Mouse (Mus musculus) forebrain, embryonic 13.5 days (tissue): Measurements from ENCODE around the gene Psmd12. TPM values are rescaled to one million over a fixed set of nuclear protein-coding genes. Genes with fewer than 3 reads are reported as not detected.

Source experiments
- ATAC-seq: fragments of 200-750 bp; cut with Nextera tagmentation; 2 replicates; pipeline ENCODE4 v1.8.0; 2017
- H3K27ac ChIP-seq: fragments of 300-500 bp; sonication (generic); 2 replicates; pipeline ENCODE4 v1.5.1; 2015; ENCODE audit warnings: inconsistent platforms, mild to moderate bottlenecking, moderate library complexity
- H3K27me3 ChIP-seq: fragments of 300-500 bp; sonication (generic); 2 replicates; pipeline ENCODE4 v1.6.1; 2015; ENCODE audit warnings: mild to moderate bottlenecking, inconsistent platforms
- H3K36me3 ChIP-seq: fragments of 300-500 bp; sonication (generic); 2 replicates; pipeline ENCODE4 v1.6.1; 2015; ENCODE audit warnings: mild to moderate bottlenecking, inconsistent platforms; ENCODE audit not compliant: poor library complexity, severe bottlenecking
- H3K4me1 ChIP-seq: fragments of 300-500 bp; sonication (generic); 2 replicates; pipeline ENCODE4 v1.6.1; 2015; ENCODE audit warnings: inconsistent platforms
- H3K4me2 ChIP-seq: fragments of 300-500 bp; sonication (generic); 2 replicates; pipeline ENCODE4 v1.6.1; 2015; ENCODE audit warnings: inconsistent platforms, mild to moderate bottlenecking, moderate library complexity
- H3K4me3 ChIP-seq: fragments of 300-500 bp; sonication (generic); 2 replicates; pipeline ENCODE4 v1.5.1; 2015; ENCODE audit warnings: mild to moderate bottlenecking, inconsistent platforms
- H3K9ac ChIP-seq: fragments of 300-500 bp; sonication (generic); 2 replicates; pipeline ENCODE4 v1.6.1; 2015; ENCODE audit warnings: mild to moderate bottlenecking, inconsistent platforms
- H3K9me3 ChIP-seq: fragments of 300-500 bp; sonication (generic); replicated peaks from 2 replicates; pipeline ENCODE4 v1.6.1; 2016; ENCODE audit warnings: inconsistent platforms
- WGBS: fragments of 180-500 bp; shearing (Covaris S2); methylation state at CpG from one replicate; pipeline ENCODE4 v1.1.7; 2015; 5-methylcytosine and 5-hydroxymethylcytosine counted together
- polyA plus RNA-seq: library from polyadenylated mRNA; unstranded; fragments of >200 nt; fragmentation: Nextera tagmentation; extraction: Ambion mirVana; gene quantifications from 2 replicates; pipeline ENCODE4 v1.2.1, GENCODE M21; 2015

Gene Psmd12
- polyA plus RNA-seq, 1 experiment from 2014 or later: 171 TPM

- WGBS: 76% methylated on average over 17 of the region's 17 CpGs
- Histone ChIP-seq H3K4me3 (no peak overlapping the region), H3K9me3 (no peaks in the 10 kb centered on the region), H3K9ac (no peak overlapping the region), H3K4me2 (no peak overlapping the region), H3K4me1 (peaks cover 17% of the 10 kb centered on the region), H3K27ac (no peak overlapping the region), H3K36me3 (peaks cover 18% of the 10 kb centered on the region), H3K27me3 (no peaks in the 10 kb centered on the region)
- no peak for ATAC-seq
Observed at GRCm38 (mm10) chr11:107449169-107449910, 29.9 kb upstream of the Psmd12 start.

GRCm38 (mm10) chr11:107450097-107450496 lies 29.2 kb upstream of the Psmd12 start:
- H3K4me3 ChIP-seq: no peak overlapping the region
- WGBS: 64% methylated on average over 6 of the region's 6 CpGs

GRCm38 (mm10) chr11:107451106-107451505 lies 28.2 kb upstream of the Psmd12 start:
- no peak overlapping the region for H3K27ac ChIP-seq
- no peaks in the 10 kb centered on the region for H3K27me3 ChIP-seq
- H3K9me3 ChIP-seq: no peaks in the 10 kb centered on the region
- peaks cover 22% of the 10 kb centered on the region for H3K36me3 ChIP-seq
- no peak overlapping the region for H3K4me3 ChIP-seq
- H3K4me1 ChIP-seq: peaks cover 17% of the 10 kb centered on the region
- no peak for ATAC-seq
- 91% methylated on average over 10 of the region's 10 CpGs for WGBS
- H3K4me2 ChIP-seq: no peak overlapping the region
- no peak overlapping the region for H3K9ac ChIP-seq

More at GRCm38 (mm10) chr11:107450097-107450496, 29.2 kb upstream of the Psmd12 start:
- no peak overlapping the region for H3K9ac ChIP-seq
- peaks cover 22% of the 10 kb centered on the region for H3K36me3 ChIP-seq
- no peak overlapping the region for H3K27ac ChIP-seq
- no peaks in the 10 kb centered on the region for H3K9me3 ChIP-seq
- H3K4me1 ChIP-seq: peaks cover 17% of the 10 kb centered on the region
- no peak overlapping the region for H3K4me2 ChIP-seq
- H3K27me3 ChIP-seq: no peaks in the 10 kb centered on the region
- no peak for ATAC-seq

GRCm38 (mm10) chr11:107452053-107452452 lies 27.2 kb upstream of the Psmd12 start:
- H3K4me3 ChIP-seq: no peak overlapping the region
- no peaks in the 10 kb centered on the region for H3K27me3 ChIP-seq
- H3K9ac ChIP-seq: no peak overlapping the region
- H3K9me3 ChIP-seq: no peaks in the 10 kb centered on the region
- ATAC-seq: no peak
- no peak overlapping the region for H3K27ac ChIP-seq
- H3K4me1 ChIP-seq: peaks cover 17% of the 10 kb centered on the region
- H3K4me2 ChIP-seq: no peak overlapping the region
- peaks cover 22% of the 10 kb centered on the region for H3K36me3 ChIP-seq
- WGBS: 96% methylated on average over 7 of the region's 7 CpGs

- H3K27ac ChIP-seq: no peak overlapping the region
- H3K27me3 ChIP-seq: no peaks in the 10 kb centered on the region
- no peak overlapping the region for H3K4me2 ChIP-seq
- no peak overlapping the region for H3K9ac ChIP-seq
- no peak for ATAC-seq
- no peaks in the 10 kb centered on the region for H3K9me3 ChIP-seq
- peaks cover 22% of the 10 kb centered on the region for H3K36me3 ChIP-seq
- WGBS: 64% methylated on average over 16 of the region's 19 CpGs
- H3K4me1 ChIP-seq: peaks cover 8% of the 10 kb centered on the region
- no peak overlapping the region for H3K4me3 ChIP-seq
Observed at GRCm38 (mm10) chr11:107454546-107455462, 24.5 kb upstream of the Psmd12 start.

GRCm38 (mm10) chr11:107457282-107457681 lies 22.0 kb upstream of the Psmd12 start:
- no peaks in the 10 kb centered on the region; the same call in 1 of the 2 replicates for H3K9me3 ChIP-seq
- H3K4me1 ChIP-seq: peaks cover 8% of the 10 kb centered on the region
- H3K36me3 ChIP-seq: peaks cover 22% of the 10 kb centered on the region
- H3K4me2 ChIP-seq: no peak overlapping the region
- ATAC-seq: no peak
- no peak overlapping the region for H3K27ac ChIP-seq
- no peak overlapping the region for H3K9ac ChIP-seq
- no peak overlapping the region for H3K4me3 ChIP-seq
- no peaks in the 10 kb centered on the region for H3K27me3 ChIP-seq
- 90% methylated on average over 3 of the region's 3 CpGs for WGBS

- Histone ChIP-seq H3K27ac (no peak overlapping the region), H3K27me3 (no peaks in the 10 kb centered on the region), H3K9ac (no peak overlapping the region), H3K36me3 (peaks cover 17% of the 10 kb centered on the region), H3K4me3 (no peak overlapping the region), H3K4me1 (peaks cover 8% of the 10 kb centered on the region), H3K4me2 (no peak overlapping the region), H3K9me3 (no peaks in the 10 kb centered on the region; the same call in 1 of the 2 replicates)
- 88% methylated on average over 12 of the region's 12 CpGs for WGBS
- no peak for ATAC-seq
Observed at GRCm38 (mm10) chr11:107458286-107458685, 21.0 kb upstream of the Psmd12 start.

- no peak for ATAC-seq
- Histone ChIP-seq H3K4me2 (no peak overlapping the region), H3K9ac (no peak overlapping the region), H3K27me3 (no peaks in the 10 kb centered on the region), H3K4me1 (peaks cover 8% of the 10 kb centered on the region), H3K4me3 (no peak overlapping the region), H3K36me3 (peaks cover 13% of the 10 kb centered on the region; the same call in 1 of the 2 replicates), H3K9me3 (no peaks in the 10 kb centered on the region; the same call in 1 of the 2 replicates), H3K27ac (no peak overlapping the region)
- 91% methylated on average over 7 of the region's 7 CpGs for WGBS
Observed at GRCm38 (mm10) chr11:107458986-107459385, 20.3 kb upstream of the Psmd12 start.

- 41% methylated on average over 7 of the region's 7 CpGs for WGBS
- no peak overlapping the region for H3K4me2 ChIP-seq
- H3K4me3 ChIP-seq: no peak overlapping the region
- H3K9ac ChIP-seq: no peak overlapping the region
- no peaks in the 10 kb centered on the region for H3K27me3 ChIP-seq
- H3K4me1 ChIP-seq: peaks cover 10% of the 10 kb centered on the region
- no peaks in the 10 kb centered on the region; the same call in 1 of the 2 replicates for H3K9me3 ChIP-seq
- 0 out of 2 replicates have a peak, but pooled peaks cover 9% of the 10 kb centered on the region for H3K36me3 ChIP-seq
- H3K27ac ChIP-seq: no peak overlapping the region
- ATAC-seq: no peak
Observed at GRCm38 (mm10) chr11:107459828-107460227, 19.5 kb upstream of the Psmd12 start.

- WGBS: 96% methylated on average over 3 of the region's 3 CpGs
- no peaks in the 10 kb centered on the region for H3K27me3 ChIP-seq
- H3K36me3 ChIP-seq: 0 out of 2 replicates have a peak, but pooled peaks cover 9% of the 10 kb centered on the region
- no peak overlapping the region for H3K4me3 ChIP-seq
- H3K27ac ChIP-seq: no peak overlapping the region
- no peak for ATAC-seq
- no peaks in the 10 kb centered on the region; the same call in 1 of the 2 replicates for H3K9me3 ChIP-seq
- peaks cover 24% of the 10 kb centered on the region for H3K4me1 ChIP-seq
- no peak overlapping the region for H3K4me2 ChIP-seq
- H3K9ac ChIP-seq: no peak overlapping the region
Observed at GRCm38 (mm10) chr11:107462478-107462877, 16.8 kb upstream of the Psmd12 start.

- Histone ChIP-seq H3K4me3 (no peak overlapping the region), H3K36me3 (0 out of 2 replicates have a peak, but pooled peaks cover 9% of the 10 kb centered on the region), H3K9me3 (no peaks in the 10 kb centered on the region; the same call in 1 of the 2 replicates), H3K9ac (no peak overlapping the region), H3K27me3 (no peaks in the 10 kb centered on the region), H3K4me1 (peaks cover 29% of the 10 kb centered on the region), H3K27ac (no peak overlapping the region), H3K4me2 (no peak overlapping the region)
- no peak for ATAC-seq
- 98% methylated on average over 12 of the region's 12 CpGs for WGBS
Observed at GRCm38 (mm10) chr11:107463251-107463681, 16.0 kb upstream of the Psmd12 start.

GRCm38 (mm10) chr11:107464141-107464540 lies 15.1 kb upstream of the Psmd12 start:
- ATAC-seq: no peak
- H3K4me3 ChIP-seq: no peak overlapping the region
- no peaks in the 10 kb centered on the region for H3K27me3 ChIP-seq
- no peaks in the 10 kb centered on the region; the same call in 1 of the 2 replicates for H3K9me3 ChIP-seq
- no peak overlapping the region for H3K27ac ChIP-seq
- H3K9ac ChIP-seq: no peak overlapping the region
- peaks cover 34% of the 10 kb centered on the region for H3K4me1 ChIP-seq
- WGBS: 67% methylated on average over 6 of the region's 6 CpGs
- no peak overlapping the region for H3K4me2 ChIP-seq
- 0 out of 2 replicates have a peak, but pooled peaks cover 9% of the 10 kb centered on the region for H3K36me3 ChIP-seq
